Mouse (Mus musculus) hindbrain, postnatal 0 days (tissue): ENCODE results near the gene Ncdn. TPM values are rescaled to one million over a fixed set of nuclear protein-coding genes. Genes with fewer than 3 reads are reported as not detected.

Source experiments
- ATAC-seq: fragments of 200-750 bp; cut with Nextera tagmentation; 2 replicates; pipeline ENCODE4 v1.8.0; 2017; ENCODE audit warnings: mild to moderate bottlenecking, moderate TSS enrichment, moderate library complexity
- DNase-seq: peaks from one replicate; pipeline ENCODE4 v3.0.0-alpha.2; 2015; ENCODE audit warnings: low spot score
- H3K27ac ChIP-seq: fragments of 300-500 bp; sonication (generic); 2 replicates; pipeline ENCODE4 v1.5.1; 2014; ENCODE audit warnings: mild to moderate bottlenecking
- H3K27me3 ChIP-seq: fragments of 300-500 bp; sonication (generic); 2 replicates; pipeline ENCODE4 v1.6.1; 2014; ENCODE audit warnings: low read length, mixed read lengths; ENCODE audit not compliant: insufficient read depth
- H3K36me3 ChIP-seq: fragments of 300-500 bp; sonication (generic); 2 replicates; pipeline ENCODE4 v1.6.1; 2014; ENCODE audit warnings: low read length, mixed read lengths; ENCODE audit not compliant: insufficient read depth
- H3K4me1 ChIP-seq: fragments of 300-500 bp; sonication (generic); 2 replicates; pipeline ENCODE4 v1.6.1; 2014; ENCODE audit warnings: antibody characterized with exemption, low read length, mixed read lengths; ENCODE audit not compliant: insufficient read depth
- H3K4me2 ChIP-seq: fragments of 300-500 bp; sonication (generic); 2 replicates; pipeline ENCODE4 v1.6.1; 2014; ENCODE audit warnings: low read depth, mild to moderate bottlenecking, low read length, moderate library complexity, mixed read lengths
- H3K4me3 ChIP-seq: fragments of 300-500 bp; sonication (generic); 2 replicates; pipeline ENCODE4 v1.5.1; 2014; ENCODE audit warnings: low read length
- H3K9ac ChIP-seq: fragments of 300-500 bp; sonication (generic); replicated peaks from 2 replicates; pipeline ENCODE4 v1.6.1; 2014; ENCODE audit warnings: mild to moderate bottlenecking, low read length, moderate library complexity, mixed read lengths
- H3K9me3 ChIP-seq: fragments of 300-500 bp; sonication (generic); 2 replicates; pipeline ENCODE4 v1.6.1; 2016; ENCODE audit warnings: low read length, mixed read lengths
- CTCF ChIP-seq: IDR thresholded peaks from 2 replicates; pipeline ENCODE4 v1.5.1; 2016; ENCODE audit warnings: antibody characterized with exemption, control low read depth, low read depth
- WGBS: fragments of 180-500 bp; shearing (Covaris S2); extraction: QIAGEN DNeasy Blood & Tissue Kit; methylation state at CpG from one replicate; pipeline ENCODE4 v1.1.7; 2014; 5-methylcytosine and 5-hydroxymethylcytosine counted together
- polyA plus RNA-seq: library from polyadenylated mRNA; unstranded; fragments of >200 nt; fragmentation: Nextera tagmentation; extraction: Ambion mirVana; gene quantifications from 2 replicates; pipeline ENCODE4 v1.2.1, GENCODE M21; 2015
- total RNA-seq: library from RNA; depleted of rRNA; stranded (reverse); fragments of >200 nt; gene quantifications from 2 replicates; pipeline ENCODE4 v1.2.3, GENCODE M21; 2014

Gene Ncdn
- total and polyA plus RNA-seq, 2 experiments from 2014 or later, result 158 to 389 TPM

DNA sequence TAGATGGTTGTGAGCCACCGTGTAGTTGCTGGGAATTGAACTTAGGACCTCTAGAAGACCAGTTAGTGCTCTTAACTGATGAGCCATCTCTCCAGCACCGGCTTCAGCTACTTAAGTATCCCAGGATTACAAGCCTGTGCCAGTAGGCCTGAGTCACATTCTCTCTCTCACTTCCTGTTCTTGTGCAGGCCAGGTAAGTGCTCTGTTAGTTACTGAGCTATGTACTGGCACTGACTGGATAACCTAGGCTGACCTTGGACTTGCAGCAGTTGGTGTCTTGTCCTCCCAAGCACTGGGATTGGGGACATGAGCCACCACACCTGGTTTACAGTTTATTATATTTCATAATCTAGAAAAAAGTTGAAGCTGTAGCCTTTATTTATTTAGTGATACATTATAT lies 10.2 kb upstream of the Ncdn start:
- 85% methylated on average over 2 of the region's 2 CpGs for whole genome bisulfite sequencing
- Histone ChIP-seq H3K9ac (no peak overlapping the region), H3K9me3 (no peaks in the 10 kb centered on the region), H3K4me1 (no peaks in the 10 kb centered on the region), H3K36me3 (peaks cover 21% of the 10 kb centered on the region; the same call in 1 of the 2 replicates), H3K4me2 (no peak overlapping the region), H3K27me3 (no peaks in the 10 kb centered on the region), H3K27ac (no peak overlapping the region), H3K4me3 (no peak overlapping the region)
- ATAC-seq (no peak), DNase-seq (no peak)
- TF ChIP-seq CTCF, result no peak

DNA sequence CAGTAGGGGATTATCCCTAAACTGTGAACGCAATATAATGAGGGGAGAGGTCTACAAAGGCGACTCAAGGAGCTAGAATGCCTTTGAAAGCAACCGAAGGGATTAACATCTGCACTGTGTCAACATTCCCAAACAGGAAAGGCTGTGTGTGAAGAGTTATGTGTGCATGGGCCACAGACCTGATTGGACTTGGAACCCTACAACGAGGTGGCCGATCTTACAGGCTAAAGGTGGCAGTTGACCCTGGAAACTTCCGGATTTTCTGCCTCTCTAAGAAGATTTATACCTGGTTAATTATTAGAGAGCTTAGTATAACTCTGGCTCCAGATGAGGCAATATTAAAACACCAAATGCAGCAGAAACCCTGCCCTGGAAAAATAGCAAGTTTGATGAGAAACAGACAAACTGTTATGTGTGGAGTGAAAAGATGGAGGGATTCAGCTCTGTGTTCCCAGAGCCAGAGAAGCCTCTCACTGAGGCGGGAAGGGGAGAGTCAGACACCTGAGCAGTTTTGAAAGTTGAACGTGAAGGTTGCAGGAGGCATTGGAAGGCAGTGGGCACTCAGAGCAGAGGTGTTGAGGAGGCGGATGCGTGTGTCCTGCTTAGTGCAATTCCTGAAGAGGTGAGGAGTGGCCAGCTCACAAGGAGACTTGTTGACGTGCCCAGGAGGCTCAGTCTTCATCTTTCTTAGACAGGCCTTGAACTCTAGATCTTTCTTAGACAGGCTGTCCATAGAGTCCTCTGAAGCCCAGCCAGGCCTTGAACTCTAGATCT lies 9.5 kb upstream of the Ncdn start:
- 83% methylated on average over 11 of the region's 11 CpGs for WGBS
- no peak overlapping the region for H3K27ac ChIP-seq

DNA sequence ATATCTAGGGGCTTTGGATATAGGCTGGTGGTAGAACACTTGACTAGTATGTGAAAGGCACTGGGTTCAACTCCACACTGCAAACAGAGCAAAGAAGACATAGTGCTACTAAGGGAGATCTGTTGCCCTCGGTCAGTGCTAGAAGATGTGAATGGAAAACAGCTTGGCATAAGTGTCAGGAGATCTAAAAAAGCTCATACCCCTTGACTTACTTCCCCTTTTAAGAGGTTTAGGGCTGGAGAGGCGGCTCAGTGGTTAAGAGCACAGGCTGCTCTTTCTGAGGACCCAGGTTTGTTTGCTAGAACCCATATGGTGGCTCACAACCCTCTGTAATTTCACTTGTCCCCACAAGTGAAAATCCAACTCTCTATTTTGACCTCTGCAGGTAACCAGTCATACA lies 6.2 kb upstream of the Ncdn start:
- H3K4me3 ChIP-seq, result no peak overlapping the region
- TF ChIP-seq CTCF, result no peak
- DNase-seq (no peak), ATAC-seq (no peak)
- H3K36me3 ChIP-seq, result peaks cover 21% of the 10 kb centered on the region; the same call in 1 of the 2 replicates
- H3K4me1 ChIP-seq, result no peaks in the 10 kb centered on the region
- H3K27ac ChIP-seq, result no peak overlapping the region
- H3K9ac ChIP-seq, result no peak overlapping the region
- WGBS, result 92% methylated on average over 2 of the region's 2 CpGs
- H3K4me2 ChIP-seq, result no peak overlapping the region
- H3K27me3 ChIP-seq, result no peaks in the 10 kb centered on the region
- no peaks in the 10 kb centered on the region for H3K9me3 ChIP-seq

More for the DNA sequence above, 9.5 kb upstream of the Ncdn start:
- DNase-seq (no peak), ATAC-seq (no peak)
- Histone ChIP-seq H3K27me3 (no peaks in the 10 kb centered on the region), H3K36me3 (peaks cover 21% of the 10 kb centered on the region; the same call in 1 of the 2 replicates), H3K9ac (no peak overlapping the region), H3K4me1 (no peaks in the 10 kb centered on the region), H3K4me2 (no peak overlapping the region), H3K9me3 (no peaks in the 10 kb centered on the region), H3K4me3 (no peak overlapping the region)
- TF ChIP-seq CTCF, result no peak

DNA sequence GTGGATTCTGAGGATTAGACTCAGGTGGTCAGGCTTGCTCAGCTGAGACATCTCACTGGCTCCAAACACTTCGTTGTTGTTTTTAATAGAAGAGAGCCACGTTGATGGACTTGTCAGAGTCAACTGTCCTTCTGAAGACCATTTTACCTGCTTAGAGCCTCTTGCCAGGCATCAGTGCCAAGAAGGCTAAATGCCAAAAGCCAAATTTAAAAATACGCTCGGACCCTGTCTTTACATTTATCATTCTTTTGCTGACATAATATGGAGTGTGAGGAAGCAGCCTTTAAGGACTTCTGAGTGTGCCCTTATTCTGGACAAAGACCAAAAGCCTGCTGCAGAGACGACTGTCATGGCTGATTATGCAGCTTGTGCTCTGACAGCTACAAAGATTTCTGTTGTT lies 5.1 kb upstream of the Ncdn start:
- ATAC-seq, result no peak
- Histone ChIP-seq H3K27ac (no peak overlapping the region), H3K4me1 (no peaks in the 10 kb centered on the region), H3K36me3 (peaks cover 21% of the 10 kb centered on the region; the same call in 1 of the 2 replicates), H3K9me3 (no peaks in the 10 kb centered on the region), H3K4me3 (no peak overlapping the region), H3K4me2 (no peak overlapping the region), H3K27me3 (no peaks in the 10 kb centered on the region), H3K9ac (no peak overlapping the region)
- no peak for DNase-seq
- no peak for TF ChIP-seq CTCF
- 67% methylated on average over 5 of the region's 5 CpGs for WGBS

DNA sequence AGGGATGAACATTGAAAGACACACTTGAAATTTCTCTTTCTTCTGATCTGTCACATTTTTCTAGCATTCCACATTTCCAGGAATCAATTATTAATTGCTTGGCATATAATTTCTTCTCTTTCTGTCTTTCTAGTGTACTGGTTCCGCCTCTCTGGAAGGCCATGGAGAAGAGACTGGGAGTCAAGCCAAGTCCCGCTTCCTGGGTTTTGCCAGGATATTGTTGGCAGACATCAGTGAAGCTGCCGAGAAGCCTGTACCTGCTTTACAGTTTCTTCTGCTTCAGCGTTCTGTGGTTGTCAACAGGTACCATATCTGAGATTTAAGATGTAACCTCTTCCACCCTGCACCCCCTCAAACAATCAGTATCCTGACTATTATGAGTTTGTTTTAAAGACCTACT lies 3.5 kb upstream of the Ncdn start:
- Histone ChIP-seq H3K4me2 (no peak overlapping the region), H3K9me3 (no peaks in the 10 kb centered on the region), H3K4me3 (no peak overlapping the region), H3K9ac (no peak overlapping the region), H3K4me1 (peaks cover 6% of the 10 kb centered on the region), H3K27ac (no peak overlapping the region), H3K36me3 (peaks cover 13% of the 10 kb centered on the region; the same call in 1 of the 2 replicates), H3K27me3 (no peaks in the 10 kb centered on the region)
- DNase-seq (peak; percentile 59), ATAC-seq (no peak)
- WGBS, result 29% methylated on average over 4 of the region's 4 CpGs
- TF ChIP-seq CTCF, result no peak

DNA sequence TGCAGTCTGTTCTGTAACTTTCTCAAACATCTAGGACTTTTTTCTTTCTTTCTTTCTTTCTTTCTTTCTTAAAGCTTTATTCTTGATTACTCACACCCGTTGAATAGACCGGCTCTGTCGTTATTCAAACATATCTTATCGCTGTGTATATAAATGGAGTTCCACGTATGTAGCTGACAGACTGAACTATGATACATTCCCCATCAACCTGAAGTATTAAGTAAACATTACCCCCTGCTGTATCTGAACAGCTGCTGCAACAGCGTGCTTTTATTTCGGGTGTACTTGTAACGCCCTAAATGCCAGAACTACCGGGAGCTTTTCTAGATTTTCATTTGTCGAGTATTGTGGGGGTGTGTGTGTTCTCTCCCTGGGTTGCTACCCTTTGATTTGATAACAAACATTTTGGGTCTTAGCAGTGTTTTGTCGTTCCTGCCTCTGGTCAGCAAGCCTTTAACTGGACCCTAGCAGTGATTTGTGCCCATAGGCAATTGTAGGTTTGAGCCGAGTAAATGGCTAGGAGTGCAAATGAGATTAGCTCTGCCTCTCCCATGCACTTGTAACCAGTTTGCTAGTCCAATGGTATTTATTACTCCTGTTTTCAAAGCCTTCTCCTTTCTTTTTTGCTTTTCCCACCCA lies 1.6 kb upstream of the Ncdn start:
- ATAC-seq (no peak), DNase-seq (no peak)
- Histone ChIP-seq H3K4me2 (peak overlapping the region; percentile 75), H3K9ac (no peak overlapping the region; the same call in 1 of the 2 replicates), H3K4me1 (peaks cover 24% of the 10 kb centered on the region), H3K9me3 (no peaks in the 10 kb centered on the region), H3K36me3 (0 out of 2 replicates have a peak, but pooled peaks cover 4% of the 10 kb centered on the region), H3K4me3 (peak overlapping the region; percentile 92), H3K27me3 (no peaks in the 10 kb centered on the region), H3K27ac (no peak overlapping the region)
- no peak for TF ChIP-seq CTCF
- 45% methylated on average over 12 of the region's 12 CpGs for WGBS

DNA sequence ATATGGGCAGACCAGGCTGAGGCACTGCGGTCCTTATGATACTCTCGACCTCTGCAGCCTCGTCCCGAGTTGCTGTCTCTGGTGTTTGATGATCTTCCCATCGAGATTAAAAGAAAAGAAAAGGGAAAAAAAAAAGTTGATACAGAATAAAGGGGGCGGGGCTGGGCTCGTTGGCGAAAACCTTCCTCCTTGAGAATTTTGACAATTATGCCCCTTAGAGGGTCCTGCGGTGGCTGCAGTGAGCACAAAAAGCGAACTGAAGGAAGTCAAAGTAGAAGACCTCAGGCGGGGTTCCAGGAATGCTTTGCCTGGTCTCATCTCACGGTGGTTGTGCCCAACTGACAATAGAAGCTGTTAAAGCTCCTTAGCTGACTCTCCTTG lies 983 bp upstream of the Ncdn start:
- no peaks in the 10 kb centered on the region for H3K36me3 ChIP-seq
- peak overlapping the region; percentile 75 for H3K4me2 ChIP-seq
- no peaks in the 10 kb centered on the region for H3K27me3 ChIP-seq
- H3K9ac ChIP-seq, result peak overlapping the region; percentile 91
- TF ChIP-seq CTCF, result no peak
- H3K27ac ChIP-seq, result peak overlapping the region; percentile 87
- ATAC-seq, result no peak
- H3K4me3 ChIP-seq, result peak overlapping the region; percentile 92
- peaks cover 31% of the 10 kb centered on the region for H3K4me1 ChIP-seq
- no peak for DNase-seq
- no peaks in the 10 kb centered on the region for H3K9me3 ChIP-seq
- under 1% methylated on average over 12 of the region's 12 CpGs for WGBS
